Mouse (Mus musculus): ENCODE results near the gene Suz12.

The Suz12 gene

GRCm38 (mm10) chr11:80075608-80076277, 82.8 kb downstream of the Suz12 start:
- no peak for DNase-seq (ENCODE audit: low read depth)

GRCm38 (mm10) chr11:80077784-80078545, 85.1 kb downstream of the Suz12 start:
- no peak for DNase-seq (ENCODE audit: low read depth)

GRCm38 (mm10) chr11:80078831-80079230, 85.9 kb downstream of the Suz12 start:
- DNase-seq (ENCODE audit: low read depth): no peak

GRCm38 (mm10) chr11:80079751-80080150, 86.8 kb downstream of the Suz12 start:
- DNase-seq (ENCODE audit: low read depth): no peak

- no peak for DNase-seq (ENCODE audit: low read depth)
Measured at GRCm38 (mm10) chr11:80080381-80080825, 87.5 kb downstream of the Suz12 start.

- DNase-seq (ENCODE audit: low read depth): peak; percentile 47
Measured at GRCm38 (mm10) chr11:80080826-80081728, 88.2 kb downstream of the Suz12 start, which contains the start of gene Crlf3. TSS of gene Crlf3 (minus strand) at chr11:80080991.

GRCm38 (mm10) chr11:80081786-80082319, 88.9 kb downstream of the Suz12 start:
- no peak for DNase-seq (ENCODE audit: low read depth)
